Mouse (Mus musculus) C2C12 (cell line): Measurements from ENCODE around the gene Pprc1.

Source experiments
- CTCF ChIP-seq: IDR thresholded peaks from one replicate; pipeline ENCODE4 v1.5.1; 2011; ENCODE audit not compliant: control insufficient read depth, insufficient read depth, insufficient read length
- MAX ChIP-seq: IDR thresholded peaks from one replicate; pipeline ENCODE4 v1.6.1; 2011; ENCODE audit warnings: mild to moderate bottlenecking, control low read depth
- MYOD1 ChIP-seq: IDR thresholded peaks from one replicate; pipeline ENCODE4 v1.6.1; 2011; ENCODE audit warnings: low read depth; ENCODE audit not compliant: control insufficient read depth, insufficient read length
- USF1 ChIP-seq: IDR thresholded peaks from one replicate; pipeline ENCODE4 v1.6.1; 2011; ENCODE audit warnings: low read depth, mild to moderate bottlenecking, control low read depth, moderate library complexity

GRCm38 (mm10) chr19:46043380-46043779, 1.3 kb upstream of the Pprc1 start:
- TF ChIP-seq CTCF (no peak), USF1 (peak; percentile 2), MYOD1 (no peak), MAX (no peak)
